Mouse (Mus musculus): Measurements from ENCODE around the gene Pcyox1. TPM values are rescaled to one million over a fixed set of nuclear protein-coding genes. Genes with fewer than 3 reads are reported as not detected.
"Not testable (repeated sequence)": the region's sequence is repeated elsewhere in the genome, so short reads cannot be mapped to it uniquely, and the experiment has no call there.

Pcyox1 gene
- total RNA-seq, 2 experiments from 2014 or later = 53.1 to 54.2 TPM

GRCm38 (mm10) chr6:86370093-86370713, 26.8 kb downstream of the Pcyox1 start:
- no peak for DNase-seq
- intact Hi-C loops (cut with DNase I) = no loop called here

GRCm38 (mm10) chr6:86368479-86368878, 28.5 kb downstream of the Pcyox1 start:
- intact Hi-C loops (cut with DNase I) = no loop called here

GRCm38 (mm10) chr6:86366853-86367249, 30.1 kb downstream of the Pcyox1 start:
- no peak for DNase-seq
- intact Hi-C loops (cut with DNase I) = no loop called here

More at GRCm38 (mm10) chr6:86368479-86368878, 28.5 kb downstream of the Pcyox1 start:
- DNase-seq = no peak

GRCm38 (mm10) chr6:86366125-86366852, 30.7 kb downstream of the Pcyox1 start:
- intact Hi-C loops (cut with DNase I) = no loop called here

GRCm38 (mm10) chr6:86365371-86366124, 31.4 kb downstream of the Pcyox1 start, which contains the start of gene Fam136a:
Gene Fam136a, plus strand, starts transcription at chr6:86365646.
- intact Hi-C loops (cut with DNase I) = loop anchor here (2.0 kb wide), 1 partner anchor 35 kb away; no protein-coding TSS in a partner anchor
- peak; percentile 91 to 93 for DNase-seq

More at GRCm38 (mm10) chr6:86366125-86366852, 30.7 kb downstream of the Pcyox1 start:
- no peak for DNase-seq

- intact Hi-C loops (cut with DNase I) = loop anchor here (2.0 to 5.0 kb wide), 4 partner anchors 36 to 237 kb away; no protein-coding TSS in a partner anchor
- DNase-seq = peak; percentile 38 to 69
Measured at GRCm38 (mm10) chr6:86364442-86365141, 32.4 kb downstream of the Pcyox1 start.

GRCm38 (mm10) chr6:86361373-86361772, 35.6 kb downstream of the Pcyox1 start:
- intact Hi-C loops (cut with DNase I) = loop anchor here (5.0 kb wide), 3 partner anchors 169 to 234 kb away; no protein-coding TSS in a partner anchor
- no peak for DNase-seq

- DNase-seq = no peak
- intact Hi-C loops (cut with DNase I) = loop anchor here (5.0 kb wide), 3 partner anchors 168 to 233 kb away; no protein-coding TSS in a partner anchor
Measured at GRCm38 (mm10) chr6:86360691-86361090, 36.3 kb downstream of the Pcyox1 start.

- DNase-seq = no peak
- intact Hi-C loops (cut with DNase I) = loop anchor here (10.0 kb wide), 1 partner anchor 332 kb away; the partner anchor contains the start of gene Add2
Measured at GRCm38 (mm10) chr6:86356956-86357355, 40.0 kb downstream of the Pcyox1 start.

- DNase-seq = no peak
Measured at GRCm38 (mm10) chr6:86354948-86355347, 42.0 kb downstream of the Pcyox1 start.

GRCm38 (mm10) chr6:86349257-86349656, 47.7 kb downstream of the Pcyox1 start:
- DNase-seq = no peak
- intact Hi-C loops (cut with DNase I) = no loop called here

More at GRCm38 (mm10) chr6:86354948-86355347, 42.0 kb downstream of the Pcyox1 start:
- intact Hi-C loops (cut with DNase I) = loop anchor here (10.0 kb wide), 1 partner anchor 330 kb away; the partner anchor contains the start of gene Add2

GRCm38 (mm10) chr6:86346063-86346462, 50.9 kb downstream of the Pcyox1 start:
- intact Hi-C loops (cut with DNase I) = no loop called here
- no peak for DNase-seq

GRCm38 (mm10) chr6:86343656-86344055, 53.3 kb downstream of the Pcyox1 start:
- intact Hi-C loops (cut with DNase I) = no loop called here
- no peak for DNase-seq

GRCm38 (mm10) chr6:86336340-86336739, 60.6 kb downstream of the Pcyox1 start:
- DNase-seq; intact Hi-C loops (cut with DNase I): not testable (repeated sequence)

Other genes with a start within 250 kb of the Pcyox1 start
- gene Tgfa, start 201.9 kb downstream of the Pcyox1 start, total RNA-seq (2021) = under 1 TPM; 0.13 to 0.22 TPM
- gene Fam136a, start 31.5 kb downstream of the Pcyox1 start, total RNA-seq (2021) = 10 to 100 TPM; 11.9 to 15.1 TPM
- 10 to 100 TPM; 23.0 to 26.7 TPM for gene Snrpg, start 25.9 kb downstream of the Pcyox1 start, total RNA-seq (2021)
- gene Tia1, start 7.1 kb upstream of the Pcyox1 start, total RNA-seq (2021) = 10 to 100 TPM; 18.9 to 20.1 TPM
- 1 to 10 TPM in 1 of 2 experiments, not detected in 1; 1.2 TPM for gene Gm44790, start 29.5 kb upstream of the Pcyox1 start, total RNA-seq (2021)
- gene C87436, start 41.2 kb upstream of the Pcyox1 start, total RNA-seq (2021) = 1 to 10 TPM; 6.1 to 7.8 TPM
- 100 to 1,000 TPM; 102 to 112 TPM for gene Pcbp1, start 129.2 kb upstream of the Pcyox1 start, total RNA-seq (2021)
- gene Asprv1, start 231.0 kb upstream of the Pcyox1 start, total RNA-seq (2021) = not detected

All from gastrocnemius, postnatal 36 days (tissue).